Mouse (Mus musculus): Measurements from ENCODE around the gene Apbb2.

Gene Apbb2

GRCm38 (mm10) chr5:66602287-66602820 is 16.2 kb downstream of the Apbb2 start:
- no peak for DNase-seq (ENCODE audit: low spot score in 2 of 2)

DNA sequence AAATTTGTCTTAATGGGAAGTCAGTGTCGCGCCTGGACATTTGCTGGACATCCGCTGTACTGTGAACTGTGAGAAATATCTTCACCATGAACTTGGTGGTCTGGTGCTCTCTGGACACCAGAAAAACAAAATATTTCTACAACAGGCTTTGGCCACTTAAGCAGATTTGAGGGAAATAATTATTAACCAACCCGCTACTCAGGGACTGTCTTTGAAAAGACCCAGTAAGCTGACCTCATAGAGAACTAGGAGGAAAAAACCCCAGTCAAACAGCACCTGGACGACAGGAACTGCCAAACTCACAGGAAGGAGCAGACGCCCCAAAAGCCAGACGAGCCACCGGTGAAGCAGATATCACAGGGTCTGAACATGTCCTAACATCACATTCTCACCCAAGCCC is 18.2 kb downstream of the Apbb2 start:
- DNase-seq (ENCODE audit: low spot score in 2 of 2): no peak

DNA sequence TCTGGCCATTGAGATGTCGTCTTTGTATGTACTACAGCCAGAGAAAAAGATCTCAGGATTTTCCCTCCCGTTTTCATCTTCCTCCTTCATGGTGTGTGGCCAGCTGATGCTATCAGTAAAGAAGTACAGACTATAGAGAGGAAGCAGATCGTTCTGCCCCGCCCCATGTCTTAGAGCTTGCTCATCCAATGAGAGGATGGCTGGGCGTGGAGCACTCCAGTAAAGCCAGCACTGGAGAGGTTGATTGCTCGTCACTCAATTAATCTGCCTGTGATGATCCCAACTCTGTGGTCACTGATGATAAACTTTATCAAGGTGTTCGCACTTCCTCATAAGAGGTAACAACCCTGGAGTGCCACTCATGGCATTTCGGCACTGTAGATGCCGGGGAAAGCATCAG is 18.7 kb downstream of the Apbb2 start:
- no peak for DNase-seq (ENCODE audit: low spot score in 2 of 2)

DNA sequence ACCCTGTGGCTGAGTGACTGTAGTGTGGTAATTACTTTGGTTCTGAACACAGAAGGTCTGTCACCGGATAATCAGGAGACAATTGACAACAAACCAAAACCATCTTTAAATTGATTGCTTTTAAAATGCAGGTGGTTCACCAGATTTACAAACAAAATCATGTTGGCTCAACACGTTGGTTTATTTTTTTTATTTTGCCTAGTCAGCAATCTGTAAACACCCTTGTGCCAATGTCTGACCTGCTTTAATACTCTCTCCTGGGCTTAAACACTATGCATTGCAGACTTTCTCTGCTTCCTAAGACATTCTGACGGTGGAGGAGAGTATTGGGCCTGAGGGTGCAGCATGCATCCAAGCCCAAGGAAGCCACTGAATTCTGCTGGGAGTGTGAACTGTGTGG is 22.3 kb downstream of the Apbb2 start:
- DNase-seq (ENCODE audit: low spot score in 2 of 2): no peak

GRCm38 (mm10) chr5:66594881-66595280 is 23.7 kb downstream of the Apbb2 start:
- DNase-seq (ENCODE audit: low spot score in 2 of 2): no peak

GRCm38 (mm10) chr5:66586236-66586745 is 32.3 kb downstream of the Apbb2 start:
- no peak for DNase-seq (ENCODE audit: low spot score in 2 of 2)

- DNase-seq (ENCODE audit: low spot score in 2 of 2): no peak
Measured at GRCm38 (mm10) chr5:66583019-66583406, 35.6 kb downstream of the Apbb2 start.

- no peak for DNase-seq (ENCODE audit: low spot score in 2 of 2)
Measured at GRCm38 (mm10) chr5:66582281-66583018, 36.1 kb downstream of the Apbb2 start.

GRCm38 (mm10) chr5:66579066-66579465 is 39.5 kb downstream of the Apbb2 start:
- no peak for DNase-seq (ENCODE audit: low spot score in 2 of 2)

- DNase-seq (ENCODE audit: low spot score in 2 of 2): peak; percentile 46 to 62
Measured at GRCm38 (mm10) chr5:66576299-66576698, 42.3 kb downstream of the Apbb2 start.

DNA sequence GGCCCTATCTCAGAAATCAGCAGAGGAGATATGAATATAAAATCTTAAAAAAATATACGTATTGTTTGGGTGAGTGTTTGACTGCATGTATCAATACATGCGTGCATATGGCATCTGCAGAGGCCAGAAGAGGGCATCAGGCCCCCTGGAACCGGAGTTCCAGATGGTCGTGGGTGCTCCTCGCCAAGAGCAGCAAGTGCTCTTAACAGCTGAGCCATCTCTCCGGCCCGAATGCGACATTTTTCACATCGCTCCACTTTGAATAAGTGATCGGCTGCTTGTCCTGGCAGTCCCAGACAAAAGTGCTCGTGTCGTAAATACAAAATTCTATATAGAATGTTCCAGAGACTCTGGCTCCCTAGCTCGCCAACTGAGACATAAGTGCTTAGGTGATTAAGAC is 43.4 kb downstream of the Apbb2 start:
- no peak for DNase-seq (ENCODE audit: low spot score in 2 of 2)

DNA sequence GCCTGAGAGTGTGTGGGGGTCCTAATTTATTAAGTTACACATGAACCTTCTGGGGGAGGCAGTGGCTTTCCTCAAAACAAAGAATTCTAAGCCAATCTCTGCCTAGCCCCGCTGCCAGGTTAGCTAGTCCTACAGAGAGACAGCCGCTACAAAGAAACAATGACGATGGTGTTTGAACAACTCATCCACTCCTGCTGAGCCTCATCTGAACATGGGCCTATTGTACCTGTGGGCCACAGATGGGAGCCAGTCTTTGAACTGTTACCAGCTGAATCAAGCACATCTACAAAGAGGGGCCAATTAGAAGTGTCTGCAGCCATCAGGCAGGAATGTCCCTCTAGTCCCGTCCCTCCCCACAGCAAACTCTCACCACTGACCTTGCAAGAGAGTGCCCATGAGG is 45.3 kb downstream of the Apbb2 start:
- no peak for DNase-seq (ENCODE audit: low spot score in 2 of 2)

DNA sequence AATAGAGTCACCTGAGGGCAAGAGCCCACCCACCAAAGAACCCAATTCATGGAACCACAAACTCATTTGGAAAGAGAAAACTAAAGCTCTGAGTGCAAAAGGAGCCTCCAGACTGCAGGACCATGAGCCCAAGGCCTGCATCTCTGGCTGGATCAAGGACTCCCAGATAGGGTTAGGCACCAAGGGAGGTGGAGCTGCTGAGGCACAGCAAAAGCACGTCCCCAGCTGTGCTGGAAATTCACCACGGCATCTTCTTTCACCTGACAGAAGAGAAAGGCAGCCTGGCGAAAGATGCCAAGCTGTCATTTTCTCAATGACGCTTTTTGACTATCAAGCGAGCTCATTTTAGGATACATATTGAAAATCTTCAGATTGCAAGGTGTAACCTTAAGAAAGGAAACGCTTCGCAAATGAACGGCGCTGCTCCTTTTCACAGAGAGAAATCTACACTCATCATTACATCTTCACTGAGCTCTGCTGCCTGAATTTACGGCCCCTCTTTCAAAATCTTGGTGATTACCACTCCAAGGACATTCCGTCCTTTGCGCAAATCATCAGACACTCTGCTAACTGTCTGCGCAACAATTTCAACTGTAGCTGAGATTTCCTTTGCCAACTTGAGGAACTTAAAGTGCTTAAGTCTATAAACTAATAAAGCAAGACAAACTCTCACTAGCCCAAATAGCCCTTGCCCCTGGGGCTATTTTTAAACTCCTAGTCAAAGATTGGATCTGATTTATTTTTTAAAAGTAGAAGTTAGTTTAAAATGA is 46.3 kb downstream of the Apbb2 start:
- no peak for DNase-seq (ENCODE audit: low spot score in 2 of 2)

GRCm38 (mm10) chr5:66570709-66571108 is 47.9 kb downstream of the Apbb2 start:
- DNase-seq (ENCODE audit: low spot score in 2 of 2): no peak

- DNase-seq (ENCODE audit: low spot score in 2 of 2): no peak
Measured at GRCm38 (mm10) chr5:66569141-66569801, 49.3 kb downstream of the Apbb2 start.

- no peak for DNase-seq (ENCODE audit: low spot score in 2 of 2)
Measured at GRCm38 (mm10) chr5:66568002-66568401, 50.6 kb downstream of the Apbb2 start.

DNA sequence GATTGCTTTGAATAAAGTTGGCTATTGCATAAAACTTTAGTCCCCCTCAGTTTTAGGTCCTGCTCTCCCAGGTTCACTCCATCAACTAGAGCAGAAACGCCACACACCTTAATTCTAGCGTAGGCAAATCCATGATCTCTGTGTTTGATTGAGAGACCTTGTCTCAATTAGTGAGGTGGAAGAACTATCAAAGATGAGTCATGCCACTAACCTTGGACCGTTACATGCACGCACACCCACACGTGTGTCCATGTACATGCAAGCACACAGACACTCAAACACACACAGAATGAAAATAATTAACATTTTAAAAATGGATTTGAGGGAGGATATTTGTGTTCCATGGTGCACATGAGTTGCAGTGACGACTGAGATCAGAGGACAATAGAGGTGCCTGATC is 51.2 kb downstream of the Apbb2 start:
- DNase-seq (ENCODE audit: low spot score in 2 of 2): no peak

GRCm38 (mm10) chr5:66559591-66560175 is 58.9 kb downstream of the Apbb2 start:
- no peak for DNase-seq (ENCODE audit: low spot score in 2 of 2)

DNA sequence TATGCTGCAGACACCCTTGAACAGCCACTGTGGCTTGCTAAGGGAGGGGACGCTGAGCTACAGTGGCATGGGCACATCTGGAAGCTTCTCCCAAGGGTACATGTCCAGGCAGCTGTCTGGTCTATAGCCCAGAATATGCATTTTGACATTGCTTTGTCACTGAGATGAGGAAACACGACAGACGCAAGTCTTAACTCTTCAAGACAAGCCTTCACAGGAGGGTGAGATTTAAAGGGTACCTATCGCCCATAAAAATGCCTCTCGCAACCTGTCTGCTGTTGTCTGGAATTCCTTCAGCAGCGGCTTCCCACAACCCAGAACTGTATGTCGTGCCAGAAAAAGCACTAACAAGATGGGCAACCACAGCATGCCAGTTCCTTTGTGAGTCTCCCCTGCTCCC is 60.5 kb downstream of the Apbb2 start:
- no peak for DNase-seq (ENCODE audit: low spot score in 2 of 2)

- no peak for DNase-seq (ENCODE audit: low spot score in 2 of 2)
Measured at GRCm38 (mm10) chr5:66553933-66554332, 64.7 kb downstream of the Apbb2 start.

DNA sequence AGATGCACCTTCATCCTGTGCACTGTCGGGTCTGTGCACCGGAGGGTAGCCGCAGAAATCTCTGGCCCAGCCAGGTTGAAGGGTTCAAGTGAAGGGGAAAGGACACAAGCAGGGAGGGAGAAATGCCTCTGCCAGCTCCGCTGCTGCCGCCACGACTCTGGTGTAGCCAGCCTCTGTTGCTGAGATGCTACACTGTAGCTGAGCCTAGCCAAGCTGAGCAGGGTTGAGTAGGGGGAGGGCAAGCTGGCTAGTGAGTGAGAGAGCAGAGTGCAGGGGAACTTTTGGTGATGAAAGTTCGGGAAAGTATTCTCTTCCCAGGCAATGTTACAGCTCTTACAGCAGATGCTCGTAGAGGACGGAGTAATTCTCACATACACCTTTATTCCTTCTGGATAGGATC is 66.3 kb downstream of the Apbb2 start:
- no peak for DNase-seq (ENCODE audit: low spot score in 2 of 2)

- DNase-seq (ENCODE audit: low spot score in 2 of 2): no peak
Measured at GRCm38 (mm10) chr5:66550292-66550691, 68.3 kb downstream of the Apbb2 start.

All from right cerebral cortex, postnatal 10 days (tissue).